In genomic region chr6:134829786-134830700, GRCm38 (mm10) we compare ENCODE assay signal across 8 mouse cellular contexts. TPM values are rescaled to one million over a fixed set of nuclear protein-coding genes. Genes with fewer than 3 reads are reported as not detected.
DNase-seq lines count a peak whose midpoint lies in the region; ATAC-seq lines count a peak whose summit lies in the region.

TSS of gene Crebl2 (plus strand) at chr6:134830154.

- peak within 1 kb of the TSS; percentile 92 for H3K27ac ChIP-seq in hindbrain, embryonic 12.5 days

- H3K4me2 ChIP-seq in hindbrain, embryonic 12.5 days (replicated peaks): peak within 1 kb of the TSS; percentile 86

- H3K36me3 ChIP-seq in hindbrain, embryonic 12.5 days: no peaks in the 10 kb centered on the region

- no peaks in the 10 kb centered on the region for H3K27me3 ChIP-seq in hindbrain, embryonic 12.5 days

- WGBS in hindbrain, embryonic 12.5 days: under 1% methylated on average over 55 of the region's 58 CpGs

- H3K9me3 ChIP-seq in hindbrain, embryonic 12.5 days (replicated peaks): no peaks in the 10 kb centered on the region

- peaks cover 10% of the 10 kb centered on the region for H3K4me1 ChIP-seq in hindbrain, embryonic 12.5 days

- ATAC-seq in hindbrain, embryonic 12.5 days (ENCODE audit: low FRiP score): peak; percentile 98

- H3K4me3 ChIP-seq in hindbrain, embryonic 12.5 days: peak within 1 kb of the TSS; percentile 79

- H3K9ac ChIP-seq in hindbrain, embryonic 12.5 days: peak within 1 kb of the TSS; percentile 76

- peak; percentile 100 for DNase-seq in NIH3T3 (ENCODE audit: low read depth)
- DNase-seq in cerebellum, postnatal 10 days: peak; percentile 100
- peak; percentile 99 for DNase-seq in frontal cortex, postnatal 10 days (ENCODE audit: low spot score in 2 of 2)
- peak; percentile 100 for DNase-seq in layer of hippocampus, postnatal 14 days (ENCODE audit: low spot score in 2 of 2)
- DNase-seq in lung, postnatal 14 days: peak; percentile 100
- peak; percentile 96 for DNase-seq in retina, adult 2 months (ENCODE audit: low read depth, low spot score)
- peak; percentile 96 to 97 for DNase-seq in thymus, postnatal 36 days

RNA-seq across cellular contexts. Expression of gene Crebl2, which starts in this region (rescaled TPM):
- 2.8 and 3.0 TPM in 2 replicates for polyA plus RNA-seq in hindbrain, embryonic 12.5 days (2016; fragmentation: Nextera tagmentation; extraction: Ambion mirVana)
- total RNA-seq in layer of hippocampus, postnatal 14 days (2021): 10 to 100 TPM; 19.4 to 19.5 TPM

Comparison
In these comparisons a context has a peak if more than half of its experiments do, and no peak if none do; other contexts are left out.
1. Peak in every context shown above with its lines: DNase-seq, ATAC-seq, H3K4me3 ChIP-seq and H3K27ac ChIP-seq.